Mouse (Mus musculus) embryonic facial prominence, embryonic 14.5 days (tissue): ENCODE measurements around the gene Ebf4. TPM values are rescaled to one million over a fixed set of nuclear protein-coding genes. Genes with fewer than 3 reads are reported as not detected.
A peak's percentile ranks its signal among the peaks of the same experiment; 100 is the strongest.

Experiments used
- ATAC-seq: fragments of 200-750 bp; cut with Nextera tagmentation; 2 replicates; pipeline ENCODE4 v1.8.0; 2017; ENCODE audit warnings: low read depth, moderate number of reproducible peaks, moderate TSS enrichment
- DNase-seq: peaks from one replicate; pipeline ENCODE4 v3.0.0-alpha.2; 2015; ENCODE audit warnings: low spot score
- H3K27ac ChIP-seq: fragments of 300-500 bp; sonication (generic); replicated peaks from 2 replicates; pipeline ENCODE4 v1.5.1; 2014; ENCODE audit warnings: low read depth, mild to moderate bottlenecking, low read length, moderate library complexity
- H3K27me3 ChIP-seq: fragments of 300-500 bp; sonication (generic); replicated peaks from 2 replicates; pipeline ENCODE4 v1.6.1; 2014; ENCODE audit warnings: low read length; ENCODE audit not compliant: control insufficient read depth, insufficient read depth
- H3K36me3 ChIP-seq: fragments of 300-500 bp; sonication (generic); 2 replicates; pipeline ENCODE4 v1.6.1; 2014; ENCODE audit warnings: low read length, mixed read lengths; ENCODE audit not compliant: control insufficient read depth, insufficient read depth
- H3K4me1 ChIP-seq: fragments of 300-500 bp; sonication (generic); 2 replicates; pipeline ENCODE4 v1.6.1; 2014; ENCODE audit warnings: antibody characterized with exemption, low read length; ENCODE audit not compliant: control insufficient read depth, insufficient read depth
- H3K4me2 ChIP-seq: fragments of 300-500 bp; sonication (generic); 2 replicates; pipeline ENCODE4 v1.6.1; 2014; ENCODE audit warnings: low read depth, mild to moderate bottlenecking, low read length, moderate library complexity, mixed read lengths
- H3K4me3 ChIP-seq: fragments of 300-500 bp; sonication (generic); 2 replicates; pipeline ENCODE4 v1.5.1; 2014; ENCODE audit warnings: low read depth, mild to moderate bottlenecking, low read length
- H3K9ac ChIP-seq: fragments of 300-500 bp; sonication (generic); 2 replicates; pipeline ENCODE4 v1.6.1; 2014; ENCODE audit warnings: low read depth, mild to moderate bottlenecking, low read length, moderate library complexity, mixed read lengths
- H3K9me3 ChIP-seq: fragments of 300-500 bp; sonication (generic); 2 replicates; pipeline ENCODE4 v1.6.1; 2016; ENCODE audit warnings: low read length; ENCODE audit not compliant: control insufficient read depth
- WGBS: fragments of 180-500 bp; shearing (Covaris S2); extraction: QIAGEN DNeasy Blood & Tissue Kit; methylation state at CpG from one replicate; pipeline ENCODE4 v1.1.7; 2014; 5-methylcytosine and 5-hydroxymethylcytosine counted together
- polyA plus RNA-seq: library from polyadenylated mRNA; unstranded; fragments of >200 nt; fragmentation: Nextera tagmentation; extraction: Ambion mirVana; gene quantifications from 2 replicates; pipeline ENCODE4 v1.2.1, GENCODE M21; 2014

Ebf4 gene
- polyA plus RNA-seq, 1 experiment from 2014 or later, result 4.2 TPM

GRCm38 (mm10) chr2:130383895-130384294, 88.9 kb downstream of the Ebf4 start:
- Histone ChIP-seq H3K4me3 (no peak overlapping the region), H3K9ac (no peak overlapping the region), H3K36me3 (no peaks in the 10 kb centered on the region), H3K9me3 (no peaks in the 10 kb centered on the region), H3K27ac (no peak overlapping the region), H3K27me3 (no peaks in the 10 kb centered on the region), H3K4me1 (no peaks in the 10 kb centered on the region), H3K4me2 (no peak overlapping the region)
- 0 out of 2 replicates have a peak, but pooled peaks have one; percentile 37 for ATAC-seq
- 56% methylated on average over 6 of the region's 6 CpGs for WGBS
- no peak for DNase-seq

GRCm38 (mm10) chr2:130386212-130386611, 91.2 kb downstream of the Ebf4 start:
- 67% methylated on average over 1 of the region's 1 CpGs for WGBS
- ATAC-seq (no peak), DNase-seq (no peak)
- Histone ChIP-seq H3K27ac (no peak overlapping the region), H3K27me3 (no peaks in the 10 kb centered on the region), H3K36me3 (peaks cover 9% of the 10 kb centered on the region), H3K9ac (no peak overlapping the region), H3K4me3 (no peak overlapping the region), H3K9me3 (no peaks in the 10 kb centered on the region), H3K4me2 (no peak overlapping the region), H3K4me1 (no peaks in the 10 kb centered on the region)

DNA sequence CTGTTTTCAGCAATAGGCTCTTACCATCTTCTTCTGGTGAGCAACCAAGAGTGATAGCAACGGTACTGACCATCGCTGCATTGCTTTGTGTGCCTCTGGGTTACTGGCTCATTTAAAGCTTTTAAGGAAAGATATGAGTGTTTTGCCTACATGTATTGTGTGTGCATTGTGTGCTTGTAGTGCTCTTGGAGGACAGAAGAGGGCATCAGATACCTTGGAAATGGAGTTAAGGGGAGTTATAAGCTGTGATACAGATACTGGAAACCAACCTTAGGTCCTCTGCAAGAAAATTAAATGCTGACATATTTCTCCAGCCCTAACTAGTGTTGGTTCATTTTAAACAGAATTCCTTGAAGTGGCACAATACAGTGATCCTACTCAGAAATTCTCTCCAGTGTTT, 93.8 kb downstream of the Ebf4 start:
- Histone ChIP-seq H3K4me3 (no peak overlapping the region), H3K9ac (no peak overlapping the region), H3K9me3 (no peaks in the 10 kb centered on the region), H3K4me1 (no peaks in the 10 kb centered on the region), H3K36me3 (peaks cover 26% of the 10 kb centered on the region), H3K27me3 (no peaks in the 10 kb centered on the region), H3K27ac (no peak overlapping the region), H3K4me2 (no peak overlapping the region)
- ATAC-seq (no peak), DNase-seq (no peak)
- WGBS, result 85% methylated on average over 2 of the region's 2 CpGs

DNA sequence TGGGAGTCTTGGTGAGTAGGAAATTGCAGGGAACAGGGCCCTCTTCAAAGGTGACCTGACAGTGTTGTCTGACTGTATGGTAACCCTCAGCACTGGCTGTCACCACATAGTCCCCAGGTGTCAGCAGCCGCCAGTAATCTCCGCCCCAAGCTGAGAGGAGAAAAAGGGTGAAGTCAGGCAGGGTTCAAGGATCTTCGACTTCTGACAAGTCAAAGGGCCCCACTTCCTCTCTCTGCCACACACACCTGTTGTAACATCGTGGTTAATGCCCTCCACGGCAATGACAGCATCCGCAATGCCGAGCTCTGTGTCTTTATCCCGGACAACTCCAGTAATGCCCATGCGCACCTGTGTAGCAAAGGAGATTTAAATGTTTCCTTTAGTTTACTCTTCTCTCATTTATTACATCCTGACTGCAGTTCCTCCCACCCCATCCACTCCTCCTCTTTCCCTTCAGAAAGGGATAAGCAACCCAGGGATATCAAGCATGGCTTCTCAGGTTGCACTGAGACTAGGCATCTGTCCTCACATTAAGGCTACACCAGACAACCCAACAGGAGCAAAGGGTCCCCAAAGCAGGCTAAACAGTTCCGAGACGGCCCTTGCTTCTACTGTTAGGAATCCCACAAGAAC, 96.1 kb downstream of the Ebf4 start:
- Histone ChIP-seq H3K9ac (no peak overlapping the region), H3K27ac (no peak overlapping the region), H3K4me2 (no peak overlapping the region), H3K4me1 (no peaks in the 10 kb centered on the region), H3K36me3 (peaks cover 43% of the 10 kb centered on the region), H3K9me3 (no peaks in the 10 kb centered on the region), H3K27me3 (no peaks in the 10 kb centered on the region), H3K4me3 (no peak overlapping the region)
- 80% methylated on average over 11 of the region's 11 CpGs for WGBS
- no peak for ATAC-seq
- DNase-seq, result no peak

- no peak overlapping the region for H3K4me2 ChIP-seq
- H3K4me1 ChIP-seq, result peaks cover 1% of the 10 kb centered on the region
- peaks cover 43% of the 10 kb centered on the region for H3K36me3 ChIP-seq
- DNase-seq (no peak), ATAC-seq (no peak)
- H3K9me3 ChIP-seq, result no peaks in the 10 kb centered on the region
- no peak overlapping the region for H3K4me3 ChIP-seq
- no peak overlapping the region for H3K27ac ChIP-seq
- no peak overlapping the region for H3K9ac ChIP-seq
- no peaks in the 10 kb centered on the region for H3K27me3 ChIP-seq
- WGBS, result 80% methylated on average over 3 of the region's 3 CpGs
These were observed 97.9 kb downstream of the Ebf4 start for GRCm38 (mm10) chr2:130392836-130393235.

DNA sequence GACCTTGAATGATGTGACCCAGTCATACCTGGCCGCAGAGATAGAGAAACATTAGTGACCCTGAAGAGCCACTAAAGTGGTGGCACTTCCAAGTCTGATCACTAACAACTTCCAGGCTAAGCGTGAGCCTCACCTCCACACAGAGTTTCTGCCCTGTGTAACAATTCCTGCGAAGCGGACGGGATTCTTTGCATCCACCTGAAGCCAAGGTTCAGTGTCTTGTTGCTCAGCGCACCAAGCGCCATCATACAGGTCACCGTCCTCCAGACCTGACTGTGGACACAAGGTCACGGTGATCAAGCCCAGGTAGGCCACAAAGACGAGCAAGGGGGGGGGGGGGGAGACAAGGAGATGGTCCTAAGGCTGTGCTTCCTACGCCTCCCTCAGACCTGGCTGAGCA, 100.7 kb downstream of the Ebf4 start:
- peaks cover 6% of the 10 kb centered on the region for H3K4me1 ChIP-seq
- no peak overlapping the region for H3K27ac ChIP-seq
- ATAC-seq, result no peak
- no peak overlapping the region for H3K4me2 ChIP-seq
- DNase-seq, result no peak
- H3K4me3 ChIP-seq, result no peak overlapping the region
- no peaks in the 10 kb centered on the region for H3K9me3 ChIP-seq
- no peak overlapping the region; the same call in 1 of the 2 replicates for H3K9ac ChIP-seq
- H3K36me3 ChIP-seq, result peaks cover 37% of the 10 kb centered on the region
- no peaks in the 10 kb centered on the region for H3K27me3 ChIP-seq
- 93% methylated on average over 11 of the region's 11 CpGs for WGBS

GRCm38 (mm10) chr2:130397186-130397985, 102.4 kb downstream of the Ebf4 start, which contains the start of gene Cpxm1:
Gene Cpxm1 (minus strand): TSS chr2:130397574.
- Histone ChIP-seq H3K9me3 (no peaks in the 10 kb centered on the region), H3K4me3 (peak within 1 kb of the TSS; percentile 58), H3K9ac (peak within 1 kb of the TSS; percentile 78), H3K27me3 (no peaks in the 10 kb centered on the region), H3K27ac (peak within 1 kb of the TSS; percentile 76), H3K4me2 (peak within 1 kb of the TSS; percentile 82), H3K36me3 (peaks cover 30% of the 10 kb centered on the region), H3K4me1 (peaks cover 6% of the 10 kb centered on the region)
- ATAC-seq (peak; percentile 90), DNase-seq (peak; percentile 82)
- under 1% methylated on average over 32 of the region's 53 CpGs for WGBS

DNA sequence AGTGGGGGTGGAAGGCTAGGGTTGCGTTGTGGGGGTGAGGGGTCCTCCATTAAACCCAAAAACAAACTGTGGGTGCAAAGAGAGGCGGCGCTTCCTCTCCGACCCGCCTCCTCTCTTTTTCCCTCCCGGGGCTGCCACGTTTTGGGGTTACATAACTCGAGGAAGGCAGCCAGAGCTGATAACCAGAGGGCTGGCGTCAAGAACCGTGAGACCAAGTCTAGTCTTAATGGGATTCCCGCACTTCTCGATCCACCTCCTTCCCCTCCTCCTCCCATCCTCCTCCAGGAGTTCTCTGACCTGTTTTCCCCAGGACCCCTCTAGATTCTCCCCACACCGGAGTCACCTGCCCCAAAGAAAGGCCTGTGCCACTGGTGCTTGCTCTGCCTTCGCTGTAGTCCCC, 103.1 kb downstream of the Ebf4 start:
- peak; percentile 34 for DNase-seq
- 18% methylated on average over 11 of the region's 14 CpGs for WGBS
- Histone ChIP-seq H3K27ac (peak overlapping the region; percentile 76), H3K4me3 (peak overlapping the region; percentile 58), H3K9me3 (no peaks in the 10 kb centered on the region), H3K9ac (peak overlapping the region; percentile 78), H3K4me1 (peaks cover 6% of the 10 kb centered on the region), H3K4me2 (peak overlapping the region; percentile 82), H3K27me3 (no peaks in the 10 kb centered on the region), H3K36me3 (peaks cover 24% of the 10 kb centered on the region)
- ATAC-seq, result no peak
